Mouse (Mus musculus) layer of hippocampus, adult 18-20 months (tissue): ENCODE results near the gene Gm6899. TPM values are rescaled to one million over a fixed set of nuclear protein-coding genes. Genes with fewer than 3 reads are reported as not detected.

Experiments
- DNase-seq, 2 experiments: peaks; one replicate each; pipeline ENCODE4 v3.0.0; 2022; ENCODE audit warnings: low spot score in 2 of 2
- total RNA-seq, 2 experiments: library from RNA; stranded (reverse); gene quantifications; 2 replicates each; pipeline ENCODE4 v1.2.3; 2021

Gm6899 gene
- total RNA-seq, 2 experiments from 2014 or later: not detected

- DNase-seq: no peak
Measured at GRCm38 (mm10) chr11:26640314-26640785, 47.3 kb downstream of the Gm6899 start.

DNA sequence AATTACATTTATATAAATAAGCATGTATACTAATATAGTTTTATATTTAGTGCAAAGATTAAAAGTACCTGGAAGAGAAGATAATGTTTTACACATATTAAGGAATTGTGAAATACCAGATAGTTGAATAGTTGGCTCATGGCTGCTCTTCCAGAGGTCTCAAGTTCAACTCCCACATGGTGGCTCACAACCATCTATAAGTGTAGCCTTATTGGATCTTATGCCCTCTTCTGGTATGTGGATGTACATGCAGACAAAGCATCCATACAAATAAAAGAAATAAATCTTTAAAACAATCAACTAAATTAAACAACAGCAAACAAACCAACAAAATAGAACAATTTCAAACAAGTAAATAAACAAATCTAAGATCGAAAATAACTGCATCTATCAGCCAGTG, 49.1 kb downstream of the Gm6899 start:
- no peak for DNase-seq

Other genes starting within 250 kb of the Gm6899 start
- gene Fancl, start 207.1 kb upstream of the Gm6899 start, total RNA-seq: 10 to 100 TPM in 1 of 2 experiments, 1 to 10 TPM in 1; 9.0 to 11.6 TPM
- 1 to 10 TPM; 2.4 to 5.3 TPM for gene Vrk2, start 758 bp downstream of the Gm6899 start, total RNA-seq